Mouse (Mus musculus) heart, adult 2 months (tissue): ENCODE data around the gene Ifna16.

ENCODE experiments used
- CTCF ChIP-seq: fragments of 200-600 bp; IDR thresholded peaks from 2 replicates; pipeline ENCODE4 v1.8.1; 2022; ENCODE audit warnings: antibody characterized with exemption, mild to moderate bottlenecking, moderate library complexity
- EP300 ChIP-seq: fragments of 200-500 bp; IDR thresholded peaks from 2 replicates; pipeline ENCODE4 v1.6.1; 2011; ENCODE audit warnings: low read depth, low read length, control low read depth; ENCODE audit not compliant: insufficient read depth
- POLR2A ChIP-seq: fragments of 200-500 bp; IDR thresholded peaks from 2 replicates; pipeline ENCODE4 v1.6.1; 2011; ENCODE audit warnings: mild to moderate bottlenecking, low read depth, low read length, control low read depth; ENCODE audit not compliant: insufficient read depth

GRCm38 (mm10) chr4:88640704-88641076, 36.0 kb downstream of the Ifna16 start:
- no peak for TF ChIP-seq CTCF
- TF ChIP-seq EP300: no peak
- TF ChIP-seq POLR2A: no peak
